Mouse (Mus musculus): Measurements from ENCODE around the gene Tnfrsf14.

Tnfrsf14 gene

DNA sequence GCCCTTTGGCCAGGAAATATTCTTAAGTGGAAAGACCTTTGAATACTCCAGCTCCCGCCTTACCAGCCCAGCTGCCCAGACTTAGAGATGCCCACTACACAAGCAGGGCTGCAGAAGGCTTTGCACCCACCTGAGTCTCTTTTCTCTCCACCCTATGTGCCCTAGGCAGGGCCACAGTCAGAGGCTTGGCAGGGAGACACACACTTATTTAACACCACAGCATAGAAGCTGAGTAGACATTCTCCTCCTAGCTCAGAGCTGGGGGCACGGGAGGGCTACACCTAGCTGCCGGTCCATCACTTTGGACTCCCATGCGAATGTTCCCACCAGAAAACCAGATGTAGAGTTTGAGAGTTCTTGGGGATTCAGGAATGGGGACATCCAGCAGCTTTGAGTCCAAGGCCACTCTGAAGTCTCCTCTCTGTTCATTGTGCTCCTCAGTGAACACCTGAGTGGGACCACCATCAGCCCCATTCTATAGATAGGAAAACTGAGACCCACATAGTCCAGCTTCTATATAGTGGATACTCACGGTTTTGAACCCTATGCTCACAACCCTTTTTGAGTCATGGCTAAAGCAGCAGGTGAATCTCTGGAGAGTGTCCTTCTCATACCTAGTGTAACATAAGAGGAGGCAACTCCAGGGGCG is 20.7 kb upstream of the Tnfrsf14 start:
- DNase-seq (ENCODE audit: low read depth, low spot score): no peak

DNA sequence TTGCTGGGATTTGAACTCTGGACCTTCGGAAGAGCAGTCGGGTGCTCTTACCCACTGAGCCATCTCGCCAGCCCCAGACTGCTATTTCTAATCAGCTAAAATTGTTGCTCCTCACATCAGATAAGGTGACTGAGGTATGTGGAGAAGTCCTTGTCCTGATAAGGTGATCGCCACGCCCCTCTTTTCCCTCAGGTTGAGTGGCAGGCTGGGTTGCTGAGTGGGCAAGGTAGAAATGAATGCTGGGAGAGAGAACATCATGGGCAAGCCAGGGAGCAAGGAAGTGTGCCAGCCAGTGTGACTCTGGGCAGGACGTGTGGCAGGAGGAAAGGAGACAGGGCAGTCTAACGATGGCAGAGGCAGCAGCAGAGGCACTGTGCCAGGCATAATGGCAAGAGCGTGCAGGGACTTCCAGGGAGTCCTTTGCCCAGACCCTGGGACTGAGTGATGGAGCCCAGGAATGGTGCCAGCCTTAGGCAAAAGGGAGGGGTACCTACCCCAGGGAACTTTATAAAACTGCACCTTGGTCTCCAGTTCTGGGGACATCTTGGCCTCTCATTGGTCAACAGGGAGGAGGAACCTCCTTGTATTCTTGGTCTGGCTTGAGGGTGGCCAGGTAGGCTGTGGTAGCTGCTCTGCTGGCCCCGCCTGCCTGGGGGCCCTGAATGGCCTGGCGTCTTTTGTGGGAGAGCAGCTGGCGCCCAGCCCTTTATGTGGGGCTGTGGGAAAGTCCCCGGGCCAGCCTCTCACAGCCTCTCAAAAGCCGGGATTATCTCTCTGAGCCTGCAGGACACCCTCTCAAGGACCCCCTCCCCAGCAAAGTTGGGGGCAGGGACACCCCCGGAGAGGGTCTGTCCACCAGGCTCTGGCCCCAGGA is 19.9 kb upstream of the Tnfrsf14 start:
- no peak for DNase-seq (ENCODE audit: low read depth, low spot score)

DNA sequence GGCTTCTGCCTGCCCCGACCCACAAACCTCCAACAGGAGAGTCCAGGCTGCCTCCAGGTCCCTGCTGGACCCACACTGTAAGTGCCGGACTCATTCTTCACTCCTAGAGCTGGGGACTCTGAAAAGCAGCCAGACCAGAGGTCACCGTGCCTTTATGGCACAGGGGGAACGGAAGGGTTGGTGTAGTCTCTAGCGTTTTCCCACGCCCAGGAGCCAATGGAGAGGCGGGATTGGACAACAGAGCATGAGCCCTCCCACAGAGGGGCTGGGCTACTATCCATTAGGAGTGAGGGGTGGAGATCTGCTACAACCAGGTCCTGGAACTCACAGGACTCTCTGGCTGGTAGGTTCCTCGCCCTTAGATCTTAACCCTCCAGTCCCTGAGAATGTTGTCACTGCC is 18.0 kb upstream of the Tnfrsf14 start:
- DNase-seq (ENCODE audit: low read depth, low spot score): no peak

DNA sequence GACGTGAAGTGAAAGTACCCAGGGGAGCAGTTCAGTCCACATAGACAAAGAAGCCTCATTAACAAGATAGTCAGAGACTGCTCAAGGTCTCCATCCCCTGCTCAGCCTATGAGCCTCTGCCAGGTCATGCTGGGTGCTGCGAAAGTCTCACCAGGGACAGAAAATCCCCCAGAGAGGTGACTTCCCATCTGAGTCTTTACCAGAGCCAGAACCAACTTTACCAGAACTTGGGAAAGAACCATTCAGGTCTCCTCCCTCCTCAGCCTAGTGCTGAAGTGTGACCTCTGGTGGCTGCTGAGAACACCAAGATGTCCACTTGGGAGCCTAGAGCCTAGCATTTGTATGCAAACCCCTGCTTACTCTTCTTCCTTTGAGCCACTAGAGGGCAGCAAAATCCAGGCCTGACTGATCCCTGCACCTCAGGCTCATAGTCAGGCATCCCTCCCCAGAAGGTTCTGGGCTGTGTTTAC is 15.8 kb upstream of the Tnfrsf14 start:
- DNase-seq (ENCODE audit: low read depth, low spot score): peak; percentile 90

DNA sequence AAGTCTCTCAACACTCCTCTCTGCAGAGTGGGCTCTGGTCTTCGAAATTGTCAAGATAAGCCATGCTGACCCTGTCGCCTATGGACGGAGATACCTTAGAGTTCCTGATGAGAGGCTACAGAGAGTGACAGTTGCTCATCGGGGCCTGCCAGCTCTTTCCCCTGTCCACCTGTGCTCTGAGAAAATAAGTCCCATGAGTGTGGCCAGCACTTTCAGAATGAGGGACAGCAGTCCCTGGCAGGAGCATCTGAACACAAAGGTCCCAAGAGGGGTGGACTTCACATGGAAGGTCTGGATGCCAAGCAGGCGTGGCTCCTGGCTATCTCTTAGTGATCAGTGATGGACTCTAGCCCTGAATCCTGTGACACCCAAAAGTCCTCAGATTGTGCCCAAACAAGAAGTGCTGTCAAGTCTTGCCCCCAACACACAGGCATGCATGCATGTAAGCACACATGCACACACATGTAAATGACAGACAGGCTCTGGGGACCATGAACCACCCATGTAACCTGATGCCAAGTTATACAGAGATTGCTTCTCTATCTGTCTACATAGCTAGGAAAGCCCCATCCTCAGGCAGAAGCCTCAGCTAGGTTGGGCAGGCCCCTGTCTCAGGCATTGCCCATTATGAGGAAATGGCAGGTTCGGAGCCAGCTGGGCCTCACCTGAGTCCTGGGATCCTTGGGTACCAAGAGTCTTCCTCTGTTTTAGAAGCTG is 15.1 kb upstream of the Tnfrsf14 start:
- no peak for DNase-seq (ENCODE audit: low read depth, low spot score)

DNA sequence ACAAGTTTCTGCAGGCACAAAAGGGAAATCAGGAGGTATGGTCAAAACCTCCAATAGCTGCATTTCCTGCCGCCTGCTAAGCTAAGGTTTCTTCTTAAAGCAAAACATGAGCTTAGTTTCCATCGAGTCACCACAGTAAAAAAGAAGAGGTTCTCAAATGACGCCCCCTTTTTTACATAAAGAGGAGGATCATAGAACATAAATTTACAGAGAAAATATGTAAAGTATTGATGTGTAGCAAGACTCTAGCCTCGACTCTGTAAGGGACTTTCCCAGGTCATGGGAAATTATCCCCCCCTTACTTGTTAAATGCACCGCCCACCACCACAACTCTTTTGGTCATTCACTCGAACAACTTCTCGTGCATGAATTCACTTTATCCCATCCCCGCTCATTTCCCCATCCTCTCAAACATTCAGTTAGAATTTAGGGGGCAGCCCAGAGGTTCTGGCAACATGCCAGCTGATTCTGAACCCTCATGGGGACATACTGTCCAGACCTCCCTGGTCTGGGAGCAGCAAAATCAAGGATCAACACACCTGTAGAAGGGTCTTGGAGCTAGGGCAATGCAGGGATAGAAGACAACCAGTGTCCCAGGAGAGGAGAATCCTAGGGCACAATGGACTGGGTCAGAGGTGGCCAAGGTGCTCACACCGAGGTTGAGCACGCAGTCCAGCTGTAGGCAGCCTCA is 14.4 kb upstream of the Tnfrsf14 start:
- peak; percentile 82 for DNase-seq (ENCODE audit: low read depth, low spot score)

DNA sequence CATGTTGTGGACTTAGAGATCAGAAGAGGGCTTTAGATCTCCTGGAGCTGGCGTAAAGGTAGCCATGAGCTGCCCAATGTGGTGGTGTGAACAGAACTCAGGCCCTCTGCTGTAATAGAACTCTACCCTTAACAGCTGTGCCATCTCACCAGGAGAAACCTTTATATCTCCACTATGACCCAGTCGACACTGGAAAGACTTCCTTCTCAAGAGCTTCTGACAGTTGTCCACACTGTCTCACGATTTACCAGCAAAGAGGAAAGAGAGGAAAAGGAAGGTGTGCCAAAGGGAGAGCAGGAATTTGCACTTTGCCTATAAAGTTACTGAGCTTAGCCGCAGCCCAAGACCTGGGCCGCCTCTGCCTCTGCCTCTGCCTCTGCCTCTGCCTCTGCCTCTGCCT is 13.5 kb upstream of the Tnfrsf14 start:
- DNase-seq (ENCODE audit: low read depth, low spot score): no peak

DNA sequence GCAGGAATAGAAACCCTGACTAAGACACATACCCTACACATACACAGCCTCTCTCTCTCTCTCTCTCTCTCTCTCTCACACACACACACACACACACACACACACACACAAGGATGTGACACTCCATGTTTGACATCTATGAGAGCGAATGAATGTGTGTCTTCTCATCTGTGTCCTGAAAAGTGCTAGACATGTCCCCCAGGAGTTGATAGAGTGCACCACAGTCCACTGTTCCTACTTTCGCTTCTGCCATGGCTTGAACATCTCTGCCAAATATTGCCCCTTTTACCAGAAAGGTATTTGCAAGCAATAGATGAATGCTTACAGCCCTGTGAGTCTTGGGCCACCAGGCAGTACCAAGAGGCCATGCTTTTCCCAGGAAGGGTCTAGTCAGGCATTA is 11.8 kb upstream of the Tnfrsf14 start:
- DNase-seq (ENCODE audit: low read depth, low spot score): no peak

DNA sequence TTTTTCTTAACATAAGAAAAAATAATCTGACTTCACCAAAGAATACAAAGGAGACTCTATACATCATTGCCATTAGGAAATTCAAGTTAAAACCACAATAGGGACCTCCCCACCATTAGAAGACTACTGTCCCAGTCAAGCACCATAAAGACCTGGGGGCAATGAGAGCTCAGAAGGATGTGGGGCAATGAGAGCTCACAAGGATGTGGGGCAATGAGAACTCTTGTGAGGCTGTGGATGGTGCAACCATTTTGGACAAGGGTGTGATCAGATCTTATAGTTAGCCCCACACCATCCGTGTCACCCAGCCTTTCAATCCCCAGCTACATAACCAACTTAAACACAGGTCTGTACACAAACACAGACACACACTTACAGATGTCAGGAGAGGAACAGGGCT is 9.4 kb upstream of the Tnfrsf14 start:
- DNase-seq (ENCODE audit: low read depth, low spot score): no peak

DNA sequence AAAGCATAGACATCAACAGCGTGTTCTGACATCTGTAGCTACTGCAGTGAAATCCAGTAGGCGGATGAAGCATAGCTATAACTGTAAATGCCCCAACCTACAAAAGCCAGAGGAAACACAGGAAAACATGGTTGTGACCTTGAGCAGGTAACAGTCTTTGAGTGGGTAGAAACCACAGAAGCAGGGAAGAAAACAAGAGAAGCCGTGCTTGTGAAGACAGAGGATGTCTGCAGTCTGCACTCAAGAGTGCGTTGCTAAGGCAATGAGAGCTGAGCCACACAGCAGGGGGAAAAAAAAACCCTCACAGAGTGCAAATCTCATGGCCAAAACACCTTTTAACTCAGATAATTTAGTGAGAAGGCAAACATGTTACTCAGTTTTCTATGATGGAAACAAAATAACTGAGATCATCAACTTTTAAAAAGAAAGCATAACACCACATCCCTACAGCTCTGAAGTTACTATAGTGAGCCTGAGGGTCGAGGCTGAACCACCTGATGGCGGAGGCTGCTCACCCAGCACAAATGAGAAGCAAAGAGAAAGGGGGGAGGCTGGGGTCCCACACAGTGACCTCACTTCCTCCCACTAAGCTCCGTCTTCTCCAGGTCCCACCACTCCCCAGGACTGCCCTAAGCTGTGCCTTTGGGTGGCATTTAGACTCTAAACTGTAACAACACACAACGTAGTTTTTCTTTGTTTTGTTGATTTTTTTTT is 8.3 kb upstream of the Tnfrsf14 start:
- peak; percentile 91 for DNase-seq (ENCODE audit: low read depth, low spot score)

DNA sequence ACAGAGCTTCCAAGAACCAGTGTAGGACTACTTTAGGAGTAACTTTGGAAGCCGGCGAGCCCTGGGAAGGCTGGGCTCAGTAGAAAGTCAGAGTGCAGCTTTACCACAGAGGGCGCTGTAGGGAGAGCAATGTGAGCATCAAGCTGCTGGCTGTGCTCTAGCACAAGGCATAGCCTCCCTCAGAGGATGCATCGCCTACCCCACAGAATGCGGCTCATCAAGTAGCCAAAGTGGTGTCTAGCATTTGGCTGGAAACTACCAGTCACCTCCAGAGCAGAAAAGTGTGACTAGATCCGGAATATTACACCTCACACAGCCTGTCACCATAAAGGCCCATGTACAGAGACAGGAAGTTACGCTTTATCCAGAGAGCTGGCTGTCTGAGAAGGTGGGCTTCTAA is 7.4 kb upstream of the Tnfrsf14 start:
- DNase-seq (ENCODE audit: low read depth, low spot score): peak; percentile 83

DNA sequence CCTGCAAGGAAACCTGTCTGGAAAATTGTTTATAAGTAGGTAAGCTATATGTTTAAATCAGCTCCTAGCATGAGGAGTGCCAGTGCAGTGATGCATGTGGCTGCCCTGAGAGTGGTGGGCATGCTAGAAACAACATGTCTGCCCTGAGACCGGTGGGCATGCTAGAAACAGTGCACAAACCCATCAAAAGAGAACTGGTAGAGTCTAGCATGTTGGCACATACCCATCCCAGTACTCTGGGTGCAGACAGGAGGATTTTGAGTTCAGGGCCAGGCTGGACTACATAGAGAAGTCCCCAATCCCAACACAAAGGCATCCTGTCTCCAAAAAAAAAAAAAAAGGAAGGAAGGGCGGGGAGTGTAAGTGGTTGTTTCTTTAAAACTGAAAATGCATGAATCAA is 6.4 kb upstream of the Tnfrsf14 start:
- no peak for DNase-seq (ENCODE audit: low read depth, low spot score)

DNA sequence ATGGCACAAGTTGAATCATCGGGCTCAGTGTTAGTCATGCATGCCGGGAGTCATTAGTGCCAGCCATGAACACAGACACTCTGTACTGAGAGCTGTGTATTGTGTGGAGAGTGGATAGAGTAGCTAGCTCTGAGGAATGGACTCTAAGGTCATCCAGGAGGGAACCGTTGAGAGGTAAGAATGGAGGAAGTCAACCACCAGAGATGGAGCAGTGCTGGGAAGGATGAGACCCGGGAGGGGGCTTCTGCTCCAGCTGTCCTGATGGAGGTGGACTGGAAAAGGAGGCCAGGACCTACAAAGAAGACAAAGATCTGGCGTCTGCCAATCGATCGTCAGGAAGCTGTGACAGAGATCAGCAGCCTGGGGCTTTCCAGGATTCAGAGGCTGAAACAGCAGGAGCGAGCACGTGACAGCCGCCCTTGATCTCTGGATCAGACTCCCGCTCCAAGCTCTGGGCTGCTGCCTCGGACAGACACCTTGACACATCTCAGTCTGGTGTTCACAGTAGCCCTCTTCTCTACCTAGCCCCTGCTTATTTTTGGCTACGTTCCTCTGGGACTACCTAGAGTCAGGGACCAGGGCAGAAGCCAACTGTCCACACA is 5.0 kb upstream of the Tnfrsf14 start:
- no peak for DNase-seq (ENCODE audit: low read depth, low spot score)

DNA sequence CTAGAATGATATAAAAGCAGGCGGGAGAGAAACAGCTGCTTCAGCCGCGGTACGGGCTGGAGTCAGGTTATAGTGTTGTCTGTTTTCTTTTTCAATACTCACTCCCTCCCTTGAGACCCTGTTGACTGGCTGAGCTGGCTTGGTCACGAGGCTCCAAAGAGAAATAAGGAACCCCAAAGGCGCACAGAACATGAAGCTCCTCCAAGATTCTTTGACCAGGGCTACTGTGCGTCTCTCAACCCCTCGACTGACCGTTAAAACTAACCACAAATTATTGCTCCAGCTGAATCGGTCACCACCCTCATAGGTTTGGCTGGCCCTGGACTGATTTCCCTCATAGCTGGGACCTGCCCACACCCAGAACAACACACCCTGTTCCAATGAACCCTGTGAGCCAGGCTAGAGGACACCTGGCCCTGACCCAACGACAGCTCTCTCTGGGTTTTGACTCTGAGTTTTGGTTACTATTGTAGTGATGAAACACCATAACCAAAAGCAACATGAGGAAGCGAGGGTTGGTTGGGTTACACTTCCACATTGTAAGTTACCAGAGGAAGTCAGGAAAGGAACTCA is 811 bp upstream of the Tnfrsf14 start:
- DNase-seq (ENCODE audit: low read depth, low spot score): no peak

DNA sequence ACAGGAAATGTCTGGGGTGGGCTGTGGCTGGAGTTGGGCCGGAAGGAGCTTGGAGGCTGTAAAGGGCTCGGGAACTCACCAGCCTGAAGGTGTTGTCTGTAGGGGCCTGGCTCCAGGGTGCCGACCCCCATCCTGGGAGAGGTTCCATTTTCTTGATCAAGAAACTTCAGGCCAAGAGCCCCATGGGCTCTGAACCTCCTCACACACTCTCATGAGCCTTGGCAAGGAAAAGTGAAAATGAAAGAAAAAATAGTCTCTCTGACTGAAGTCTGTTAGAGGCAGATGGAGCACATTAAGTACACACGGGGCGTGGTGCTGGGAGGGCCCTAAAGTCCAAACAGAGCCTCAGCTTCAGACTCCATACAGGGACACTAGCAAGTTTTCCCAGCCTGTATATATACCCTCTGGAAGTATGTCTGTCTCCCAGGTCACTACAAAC is 445 bp downstream of the Tnfrsf14 start:
- DNase-seq (ENCODE audit: low read depth, low spot score): peak; percentile 75

DNA sequence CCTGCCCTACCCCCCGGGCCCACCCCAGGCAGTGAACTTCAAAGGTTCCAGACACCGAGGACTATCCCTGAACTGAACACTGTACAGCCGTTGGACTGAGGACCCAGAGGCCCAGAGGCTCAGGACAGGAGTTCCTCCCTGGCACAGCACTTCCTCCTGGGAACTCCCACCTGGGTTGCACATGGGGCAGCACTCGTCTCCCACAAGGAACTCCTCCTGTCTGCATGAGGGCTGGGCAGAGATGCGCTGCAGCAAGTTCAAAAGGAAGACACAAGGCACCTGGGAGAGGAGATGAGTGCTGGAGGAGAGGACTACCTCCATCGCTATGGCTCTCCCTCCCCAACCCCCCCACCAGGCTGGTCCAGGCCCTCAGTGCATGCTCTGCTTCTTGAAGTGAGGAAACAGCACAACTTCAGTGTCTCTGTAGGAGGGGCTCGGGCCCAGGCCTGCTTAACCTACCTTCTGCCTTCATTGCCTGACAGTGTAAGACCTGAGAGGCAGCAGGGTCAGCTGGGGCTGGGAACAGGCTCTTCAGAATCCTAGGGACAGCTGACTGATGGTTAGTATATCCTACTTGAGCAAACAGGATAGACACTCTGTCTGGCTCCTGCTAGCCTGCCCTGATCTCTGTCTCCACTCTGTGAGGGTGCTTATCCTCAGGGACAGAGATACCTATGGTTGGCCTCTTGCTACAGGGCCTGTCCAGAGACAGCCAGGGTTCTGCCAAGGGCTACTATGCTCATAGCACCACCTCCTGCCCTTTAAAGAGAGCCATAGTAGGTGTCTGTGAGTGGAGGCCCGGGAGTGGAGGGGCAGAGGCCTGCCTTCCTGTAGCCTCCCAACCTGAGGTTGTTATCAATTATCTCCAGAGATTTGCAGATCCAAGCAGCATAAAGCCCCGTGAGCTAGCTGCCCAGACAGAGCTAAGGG is 1.1 kb downstream of the Tnfrsf14 start:
- DNase-seq (ENCODE audit: low read depth, low spot score): peak; percentile 53

DNA sequence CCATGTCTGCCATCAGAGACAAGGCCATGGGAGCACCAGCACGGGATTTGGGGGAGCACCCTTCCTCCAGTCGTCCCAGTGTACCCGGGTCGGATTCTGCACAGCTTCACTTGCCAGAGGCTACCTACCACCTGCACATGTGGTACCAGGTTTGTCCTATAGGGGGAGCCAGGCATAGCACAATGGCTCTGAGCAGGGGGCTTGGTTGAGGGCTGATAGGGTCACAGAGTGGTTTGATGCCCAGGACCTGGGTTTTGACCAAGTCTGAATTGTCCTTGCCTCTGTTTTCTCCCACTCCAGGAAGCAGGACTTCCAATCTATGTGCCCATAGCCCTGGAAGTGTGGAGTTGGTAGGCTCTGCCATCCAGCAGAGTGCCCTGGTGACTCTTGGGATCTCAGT is 3.0 kb downstream of the Tnfrsf14 start:
- peak; percentile 61 for DNase-seq (ENCODE audit: low read depth, low spot score)

DNA sequence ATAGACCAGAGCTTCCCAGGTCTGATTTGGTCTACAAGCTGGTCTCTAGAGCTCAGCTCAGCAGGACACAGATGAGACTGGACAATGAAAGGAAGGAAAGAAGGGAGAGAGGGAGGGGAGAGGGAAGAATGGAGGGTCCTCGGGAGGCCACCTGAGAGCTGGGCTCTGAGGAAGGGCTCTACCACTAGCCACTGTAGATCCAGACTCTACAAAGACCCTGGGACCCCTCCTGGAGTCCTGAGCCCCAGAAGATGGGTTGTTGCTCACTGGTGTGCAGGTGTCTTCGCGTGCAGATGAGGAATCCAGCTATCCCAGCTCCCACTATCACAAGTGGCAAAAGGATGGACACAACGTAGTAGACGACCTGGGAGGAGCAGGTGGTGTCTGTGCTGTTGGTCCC is 5.4 kb downstream of the Tnfrsf14 start:
- no peak for DNase-seq (ENCODE audit: low read depth, low spot score)

DNA sequence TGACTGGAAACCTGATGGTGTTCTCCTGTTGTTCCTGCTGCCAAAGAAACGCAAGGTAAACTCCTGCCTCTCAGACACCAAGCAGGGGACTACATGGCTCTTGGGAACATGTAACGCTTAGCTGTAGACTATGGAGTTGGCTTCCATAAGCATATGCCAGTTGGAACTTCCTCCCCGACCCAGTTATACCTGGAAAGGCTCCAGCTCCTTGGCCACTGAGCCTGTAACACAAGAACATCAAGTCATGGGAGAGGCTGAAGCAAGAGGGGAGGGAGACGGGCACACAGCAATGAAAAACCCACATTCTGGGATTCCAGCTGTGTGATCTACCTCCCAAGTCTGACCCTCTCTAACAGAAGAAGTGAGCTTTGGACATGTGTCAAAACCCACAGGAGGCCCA is 6.1 kb downstream of the Tnfrsf14 start:
- no peak for DNase-seq (ENCODE audit: low read depth, low spot score)
